Mouse (Mus musculus) layer of hippocampus, postnatal 25 days (tissue): Measurements from ENCODE around the gene Impg1. TPM values are rescaled to one million over a fixed set of nuclear protein-coding genes. Genes with fewer than 3 reads are reported as not detected.

ENCODE experiments used
- DNase-seq, 2 experiments: peaks; one replicate each; pipeline ENCODE4 v3.0.0; 2022; ENCODE audit warnings: mixed read lengths in 2 of 2, low spot score in 1 of 2; ENCODE audit errors: extremely low spot score in 1 of 2
- total RNA-seq, 2 experiments: library from RNA; stranded (reverse); gene quantifications; 2 replicates each; pipeline ENCODE4 v1.2.3; 2021

Gene Impg1
- not detected for total RNA-seq

DNA sequence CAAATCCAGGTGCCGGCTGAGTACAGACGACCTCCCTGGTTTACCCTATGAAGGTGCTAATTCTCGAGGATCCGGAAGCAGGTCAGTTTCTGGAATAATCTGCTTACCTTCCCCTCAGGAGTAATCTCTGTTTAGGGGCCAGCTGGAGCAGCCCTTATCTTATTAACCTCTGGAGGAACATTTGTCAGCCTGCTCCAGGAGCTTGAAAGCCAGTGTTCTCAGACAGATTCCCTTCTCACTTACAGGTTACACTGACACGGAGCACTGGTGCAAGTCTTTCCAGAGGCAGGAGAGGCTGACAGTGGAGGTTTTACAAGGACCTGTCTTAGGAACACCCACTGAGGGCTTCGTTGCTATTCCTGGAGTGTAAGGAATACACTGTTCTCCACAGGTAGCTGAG lies at the start of gene Impg1:
TSS of gene Impg1 (minus strand) at position 101 of the 400 bp plus-strand sequence.
- no peak for DNase-seq

DNA sequence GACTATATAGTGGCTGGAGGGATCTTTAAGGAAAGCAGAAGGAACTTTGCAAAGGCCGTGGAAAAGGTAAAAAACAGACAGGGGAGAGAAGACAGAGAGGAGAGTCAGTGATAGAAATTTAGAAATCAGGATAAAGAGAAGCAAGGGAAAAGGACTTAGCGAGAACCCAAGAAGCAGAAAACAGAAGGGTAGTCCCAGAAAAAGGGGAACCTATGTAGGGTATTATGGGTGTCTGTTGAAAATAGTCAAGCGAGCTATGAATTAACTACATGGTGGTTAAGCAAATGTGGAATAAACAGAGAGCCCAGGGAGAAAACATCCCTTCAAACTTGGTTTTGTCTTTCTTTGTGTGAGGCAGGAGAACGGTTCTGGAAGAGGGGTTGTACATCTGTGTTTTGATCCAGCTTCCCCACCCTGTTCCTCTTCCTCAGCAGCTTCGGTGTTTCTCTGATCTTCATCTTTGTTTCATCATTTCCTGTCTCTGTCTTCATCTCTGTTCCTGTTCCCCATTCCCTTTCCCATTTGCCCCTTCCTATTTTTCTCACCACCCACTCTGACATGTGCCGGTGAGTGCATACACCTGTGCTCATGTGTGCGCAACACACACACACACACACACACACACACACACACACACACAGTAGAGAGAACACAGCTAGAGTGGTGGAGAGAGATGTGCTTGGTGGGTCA lies 44.3 kb upstream of the Impg1 start:
- no peak for DNase-seq

DNA sequence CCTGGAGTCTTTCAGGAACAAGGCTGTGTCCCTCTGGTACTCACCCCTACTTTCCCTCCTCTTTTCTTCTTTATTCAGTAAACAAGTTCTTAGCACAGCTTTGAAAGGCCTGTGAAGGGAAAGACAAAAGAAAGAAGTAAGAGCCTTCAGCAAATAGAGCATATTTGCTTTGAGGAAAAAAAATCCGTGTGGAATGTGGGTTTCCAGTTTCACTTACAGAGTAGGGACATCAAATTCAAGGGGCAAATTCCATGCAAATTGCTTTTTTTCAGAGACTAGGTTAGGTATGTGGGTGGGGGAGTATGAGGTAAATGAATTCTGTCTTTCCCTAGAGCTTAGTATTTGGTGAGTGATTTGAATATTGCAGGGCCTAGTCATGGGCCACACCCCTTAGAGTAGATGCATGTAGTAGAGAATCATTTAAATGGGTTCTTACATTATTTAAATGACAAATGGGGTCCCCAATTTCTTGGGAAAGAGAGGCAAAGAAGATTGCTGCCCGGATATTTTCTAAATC lies 39.3 kb upstream of the Impg1 start:
- no peak for DNase-seq

DNA sequence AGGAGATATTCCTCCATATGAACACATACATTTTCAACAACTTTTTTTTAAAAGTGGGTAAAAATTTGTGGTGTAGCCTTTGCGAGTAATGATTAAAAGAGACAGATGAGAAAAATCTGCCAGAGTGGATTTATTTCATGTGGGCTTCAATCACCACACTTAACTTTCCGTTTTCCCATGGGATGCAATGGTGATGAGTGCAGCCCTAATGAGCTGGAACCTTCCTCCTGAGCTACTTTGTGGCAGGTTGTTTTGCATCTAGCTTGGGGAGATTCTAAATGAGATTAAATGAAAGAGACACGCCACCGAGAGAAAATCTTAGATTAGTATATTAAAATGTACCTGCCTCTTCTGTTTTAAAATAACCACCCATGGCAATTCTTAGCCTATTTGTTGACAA lies 26.3 kb upstream of the Impg1 start:
- DNase-seq = no peak

DNA sequence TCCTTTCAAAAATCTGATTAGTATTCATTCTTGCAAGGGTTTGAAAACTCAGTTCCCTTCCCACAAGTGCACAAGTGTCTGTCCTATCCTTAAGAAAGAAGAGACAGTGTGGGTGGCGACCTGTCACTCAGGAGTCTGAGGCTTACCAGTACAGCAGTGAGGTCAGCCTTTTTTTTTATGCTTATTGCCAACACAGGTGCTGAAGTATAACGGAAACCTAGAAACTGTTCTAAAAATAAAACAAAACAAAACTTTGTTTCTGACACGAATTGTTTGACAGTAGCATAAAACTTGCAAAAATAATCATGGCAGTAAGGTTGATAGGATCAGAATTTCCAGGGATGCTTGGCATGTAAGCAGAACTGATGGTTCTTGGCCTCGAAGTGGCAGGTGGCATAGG lies 4.9 kb downstream of the Impg1 start:
- no peak for DNase-seq

DNA sequence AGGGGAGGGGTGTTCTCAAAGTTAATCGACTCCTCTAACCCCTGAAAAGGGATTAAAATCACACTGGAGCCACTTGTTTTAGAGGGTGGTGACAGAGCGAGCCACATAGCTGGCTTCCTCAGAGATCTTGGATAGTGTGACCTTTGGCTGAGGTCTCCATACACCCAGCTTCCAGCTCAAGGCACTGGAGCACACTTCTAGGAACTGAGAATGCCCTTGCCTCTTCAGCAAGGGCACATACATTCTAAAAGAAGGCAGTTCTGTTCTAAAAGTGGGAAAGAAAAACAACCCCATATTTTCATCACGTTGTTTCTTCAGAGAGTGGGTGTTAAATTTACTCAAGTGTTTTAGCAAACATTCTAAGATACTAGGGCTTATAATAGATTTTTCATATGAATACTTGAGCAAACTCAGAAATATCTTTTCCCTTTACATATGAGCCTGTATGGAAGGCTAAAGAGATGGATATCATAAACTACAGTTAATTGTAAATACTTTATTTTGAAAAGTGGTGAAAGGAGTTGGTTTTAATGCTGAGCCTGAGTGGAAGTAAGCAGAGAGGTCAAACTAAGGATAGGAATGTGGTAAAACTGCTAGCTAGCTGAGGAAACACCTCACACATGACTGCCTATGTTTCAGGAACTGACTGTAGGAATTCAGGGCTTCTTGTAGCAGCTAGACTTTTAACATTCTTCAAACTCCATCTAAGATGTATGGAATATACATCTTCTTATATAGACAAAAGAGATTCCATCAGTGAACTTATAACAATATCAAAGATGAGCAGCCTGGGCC lies 14.6 kb downstream of the Impg1 start:
- DNase-seq = no peak

DNA sequence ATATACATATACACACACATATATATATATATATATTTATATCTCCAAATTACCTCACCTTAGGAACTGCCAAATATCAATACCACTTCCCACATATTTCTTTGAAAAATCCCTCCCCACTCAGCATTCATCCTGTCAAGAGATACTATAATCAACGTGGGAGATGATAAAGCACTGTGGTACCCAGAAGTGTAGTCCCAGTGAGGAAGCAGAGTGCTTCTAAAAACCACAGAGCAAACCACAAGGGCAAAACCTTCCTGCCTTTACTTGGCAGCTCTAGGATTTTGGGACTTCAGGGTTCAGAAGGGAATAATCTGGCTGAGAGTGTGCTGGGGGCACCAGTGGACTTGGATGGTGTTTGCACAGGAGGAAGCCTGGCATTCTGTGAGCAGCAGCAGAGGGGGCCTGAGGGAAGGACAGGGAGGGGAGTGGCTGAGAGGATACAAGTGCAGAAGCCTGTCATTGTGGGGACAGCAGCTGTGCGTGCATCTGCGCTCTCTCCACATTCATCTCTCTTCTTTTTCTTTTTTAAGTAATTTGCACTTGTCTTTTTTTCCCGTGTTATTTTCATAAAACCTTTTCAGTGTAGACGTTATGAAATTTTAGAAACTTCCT lies 24.1 kb downstream of the Impg1 start:
- no peak for DNase-seq

DNA sequence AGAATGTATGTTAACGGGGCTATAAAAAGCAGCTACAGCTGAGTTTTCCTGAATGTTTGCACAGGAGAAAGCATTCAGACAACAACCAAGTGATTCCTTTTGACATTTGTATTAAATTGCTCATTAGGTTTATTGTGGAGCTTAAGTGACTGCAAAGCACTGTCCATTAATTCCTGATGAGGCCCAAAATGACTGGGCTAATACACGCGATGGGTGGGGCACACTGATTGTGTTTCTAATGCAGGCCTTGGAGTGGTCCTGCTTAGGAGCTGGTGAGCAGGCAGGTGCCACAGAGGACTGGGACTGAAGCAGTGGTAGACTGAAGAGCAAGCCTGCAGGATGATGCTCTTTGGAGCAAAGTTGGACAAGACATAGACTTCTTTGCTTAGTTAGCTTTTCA lies 73.9 kb downstream of the Impg1 start:
- DNase-seq = no peak

DNA sequence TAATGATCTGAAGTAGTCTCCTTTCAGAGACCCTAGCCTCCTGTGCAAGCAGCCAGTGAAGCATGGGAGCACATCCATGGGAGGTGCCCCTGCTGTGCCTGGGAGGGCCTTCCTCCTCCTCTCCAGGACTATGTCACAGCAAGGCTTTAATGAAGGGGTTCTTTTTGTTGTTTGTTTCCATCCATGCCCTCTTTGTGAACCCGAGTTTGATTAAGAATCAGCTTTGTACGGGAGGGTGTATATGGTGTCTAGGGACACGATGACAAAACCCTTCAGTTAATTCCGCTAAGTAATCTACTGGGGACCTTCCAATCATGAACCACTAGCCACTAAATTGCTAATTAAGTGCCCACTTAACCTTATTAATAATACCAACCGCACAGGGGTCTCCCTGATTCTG lies 74.3 kb downstream of the Impg1 start:
- DNase-seq = no peak

DNA sequence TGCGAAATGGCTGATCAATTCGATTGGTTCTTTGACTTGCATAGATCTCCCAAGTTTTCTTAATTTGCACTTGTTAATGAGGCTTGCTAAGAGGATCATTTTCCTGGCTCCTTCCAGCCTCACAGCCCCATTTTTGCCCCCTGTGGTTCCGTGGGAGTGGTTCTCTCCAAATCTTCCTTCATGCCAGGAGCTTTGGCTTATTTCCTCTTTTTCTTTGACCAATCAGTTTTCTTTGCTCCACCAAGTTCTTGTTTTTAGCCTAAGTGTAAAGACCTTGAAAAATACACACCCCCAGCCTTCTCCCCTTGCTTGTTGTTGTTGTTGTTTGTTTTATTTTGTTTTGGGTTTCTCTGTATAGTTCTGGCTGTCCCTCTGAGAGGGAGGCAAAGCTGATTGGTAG lies 77.4 kb downstream of the Impg1 start:
- no peak for DNase-seq

DNA sequence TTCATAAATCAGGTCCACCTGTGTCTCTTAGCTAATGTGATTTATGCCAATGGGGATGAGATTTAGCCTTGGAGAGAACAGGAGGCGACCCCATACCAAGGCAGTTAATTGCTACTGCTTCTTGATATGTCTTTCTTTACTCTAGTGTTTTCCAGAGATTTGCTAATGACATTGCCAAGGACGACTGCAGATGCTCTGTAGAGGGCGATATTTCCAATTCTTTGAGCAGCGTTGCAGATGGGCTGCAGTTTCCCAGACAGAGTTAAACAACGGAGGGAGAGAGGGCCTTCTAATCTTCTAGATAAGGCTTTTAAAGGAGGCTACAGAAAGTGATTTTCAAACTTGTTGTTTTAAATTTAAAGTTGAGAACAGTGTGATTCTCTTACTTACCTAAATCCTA lies 78.8 kb downstream of the Impg1 start:
- no peak for DNase-seq

DNA sequence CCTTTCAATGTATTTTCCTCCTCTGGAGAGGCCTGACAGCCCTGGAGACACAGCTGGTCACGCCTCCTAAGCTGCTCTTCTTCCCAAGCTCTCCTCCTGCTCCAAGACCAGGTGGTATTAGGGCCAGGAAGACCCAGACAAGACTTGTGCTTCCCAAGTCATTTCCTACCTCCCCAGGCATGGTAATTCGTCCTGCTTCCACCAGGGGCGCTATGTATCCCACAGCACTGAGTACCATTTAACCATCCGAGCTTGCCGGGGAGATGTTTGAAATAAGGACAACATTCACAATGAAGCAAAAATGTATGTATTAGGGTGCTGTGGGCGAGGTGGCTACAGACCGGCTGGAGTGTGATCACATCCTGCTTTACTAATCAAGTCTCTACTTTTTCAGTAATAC lies 79.3 kb downstream of the Impg1 start:
- peak; percentile 10 to 12 for DNase-seq

DNA sequence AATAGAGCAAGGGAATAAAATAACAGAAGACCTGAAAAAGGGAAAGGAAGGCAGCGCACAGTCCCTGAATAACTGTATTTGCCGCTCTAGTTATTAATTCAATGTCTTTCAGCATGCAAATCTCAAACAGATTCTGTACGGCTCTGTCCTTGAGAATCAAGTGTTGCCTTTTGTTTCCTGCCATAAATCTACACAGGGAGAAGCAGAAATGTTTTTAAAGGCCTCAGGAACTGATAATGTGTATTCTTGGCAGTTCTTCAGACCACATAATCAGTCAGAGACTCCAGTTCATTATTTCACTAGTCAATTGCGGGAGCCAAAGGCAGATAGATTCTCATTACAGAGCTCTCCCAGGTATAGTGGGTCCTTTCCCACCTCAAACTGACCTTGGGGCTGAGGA lies 82.6 kb downstream of the Impg1 start:
- no peak for DNase-seq

DNA sequence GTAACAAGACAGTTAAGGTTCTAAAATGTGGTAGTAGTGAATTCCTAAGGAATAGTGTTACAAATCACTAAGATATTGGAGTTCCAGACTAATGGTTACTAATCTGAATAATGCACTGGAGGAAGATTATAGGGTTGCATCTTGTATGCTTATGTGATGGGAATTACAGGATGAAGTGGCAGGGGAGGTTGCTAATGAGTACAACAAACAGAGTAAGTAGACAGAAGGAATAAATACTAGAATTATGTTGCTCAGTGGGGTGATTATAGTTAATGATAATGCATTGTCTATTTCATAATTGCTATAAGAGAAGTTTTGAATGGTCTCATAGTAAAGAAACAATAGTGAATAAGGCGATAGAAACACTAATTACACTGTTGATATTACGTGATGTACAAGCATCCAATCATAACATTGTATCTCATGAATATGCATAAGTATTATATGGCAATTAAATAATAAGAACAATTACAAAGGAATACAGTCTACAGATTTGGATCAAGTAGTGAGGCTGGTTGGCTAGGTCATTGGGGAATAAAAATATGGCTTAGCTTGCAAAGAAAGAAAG lies 85.1 kb downstream of the Impg1 start:
- no peak for DNase-seq

DNA sequence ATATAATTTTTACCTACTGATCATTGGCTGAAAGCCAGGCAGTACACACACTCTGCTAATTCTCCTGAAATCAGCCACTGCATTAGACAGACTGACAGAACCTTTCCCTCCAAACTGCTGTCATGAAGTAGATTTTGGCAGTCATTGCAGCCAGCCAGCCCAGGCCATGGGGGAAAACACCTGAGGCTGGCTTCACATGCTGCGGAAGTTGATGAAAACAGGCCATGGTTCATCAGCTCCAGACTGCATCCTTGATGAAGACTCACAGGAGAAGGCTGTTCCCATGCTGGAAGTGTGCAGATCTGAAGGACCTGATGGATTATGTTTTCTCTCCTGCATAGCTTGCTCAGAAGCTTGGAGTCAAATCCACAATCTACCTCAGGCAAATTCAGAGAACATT lies 91.2 kb downstream of the Impg1 start:
- DNase-seq = no peak

DNA sequence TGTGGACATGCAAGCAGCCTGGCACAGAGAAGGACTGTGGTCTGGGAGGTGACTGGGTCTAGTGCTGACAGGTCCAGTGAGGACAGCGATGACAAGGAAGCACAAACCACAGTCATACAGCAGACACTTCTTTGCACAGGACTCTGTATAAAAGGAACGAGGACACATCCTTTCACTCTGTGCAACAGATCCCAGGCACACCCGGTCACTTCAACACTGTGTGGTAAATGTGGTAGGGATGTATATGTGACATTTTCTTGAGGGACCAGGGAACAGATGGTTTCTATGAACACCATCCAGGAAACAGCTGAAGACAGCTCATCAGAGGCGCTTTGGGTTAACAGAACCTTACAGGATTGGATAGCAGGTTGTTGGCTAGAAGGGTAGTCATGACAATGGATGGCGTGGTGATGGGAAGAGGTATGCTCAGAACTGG lies 92.0 kb downstream of the Impg1 start:
- no peak for DNase-seq

DNA sequence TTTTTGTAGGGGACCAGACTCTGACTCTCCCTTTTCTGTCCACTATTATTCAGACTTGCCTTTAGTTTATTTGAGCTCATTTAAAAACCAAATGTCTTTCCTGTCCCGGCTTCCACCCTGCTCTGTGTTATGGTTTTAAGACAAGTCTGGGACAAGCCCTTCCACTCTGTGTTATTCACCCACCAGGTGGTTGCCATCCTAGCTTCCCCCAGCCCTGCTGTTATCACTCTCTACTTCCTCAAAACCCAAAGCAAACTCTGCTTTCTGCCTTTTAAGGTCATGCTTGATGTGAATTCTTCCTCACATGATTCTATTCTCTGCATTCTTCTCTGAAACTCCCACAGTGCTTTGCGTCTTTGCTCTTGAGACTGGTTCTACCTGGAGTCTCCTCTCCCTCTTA lies 96.6 kb downstream of the Impg1 start:
- no peak for DNase-seq

DNA sequence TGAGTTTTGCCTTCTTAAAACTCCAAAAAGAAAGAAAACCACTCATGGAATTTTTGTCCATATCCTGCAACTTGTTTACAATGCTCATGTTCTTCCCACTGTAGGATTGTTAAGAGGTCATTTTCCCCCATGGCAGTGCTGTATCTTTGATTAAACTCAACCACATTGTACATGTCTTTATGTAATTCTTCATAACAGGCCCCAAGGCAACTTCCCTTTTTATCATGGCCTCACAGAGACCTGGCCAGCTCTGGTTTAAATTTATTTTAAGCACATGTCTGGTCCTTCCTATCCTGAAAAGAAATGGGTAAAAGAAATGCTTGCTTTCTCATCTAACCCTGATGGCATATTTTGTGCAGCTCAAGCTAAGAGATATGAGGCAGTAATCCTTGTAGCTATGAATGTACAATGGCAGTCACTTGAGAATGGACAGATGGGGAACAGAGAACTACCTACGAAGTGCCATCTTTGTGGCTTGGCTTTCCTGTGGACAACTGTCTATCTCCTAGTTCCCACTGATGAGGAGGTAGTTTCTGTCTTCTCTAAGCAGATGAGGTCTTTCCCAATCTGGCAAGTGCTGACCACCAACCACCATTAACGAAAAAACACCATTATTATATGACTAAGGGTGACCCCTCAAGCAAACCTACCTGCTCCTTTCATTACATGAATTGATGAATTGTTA lies 97.6 kb downstream of the Impg1 start:
- no peak for DNase-seq

DNA sequence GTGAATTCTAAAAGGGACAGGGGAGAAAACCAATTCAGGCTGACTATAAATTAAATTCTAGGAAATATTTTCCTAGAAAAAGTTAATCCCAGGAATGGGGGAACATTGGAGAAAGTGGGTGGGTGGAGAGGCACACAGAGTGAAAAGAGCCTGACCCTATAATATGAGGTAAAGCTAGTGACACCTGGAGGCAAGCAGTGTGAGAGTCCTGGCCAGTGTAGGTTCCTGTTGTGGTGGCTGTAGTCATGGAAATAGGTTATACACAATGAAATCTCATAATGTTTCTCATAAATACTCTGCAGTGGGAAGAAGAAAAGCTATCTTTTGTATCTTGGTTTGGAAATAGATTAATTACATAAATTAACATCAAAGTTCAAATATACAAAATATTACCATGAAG lies 105.2 kb downstream of the Impg1 start:
- DNase-seq = no peak

DNA sequence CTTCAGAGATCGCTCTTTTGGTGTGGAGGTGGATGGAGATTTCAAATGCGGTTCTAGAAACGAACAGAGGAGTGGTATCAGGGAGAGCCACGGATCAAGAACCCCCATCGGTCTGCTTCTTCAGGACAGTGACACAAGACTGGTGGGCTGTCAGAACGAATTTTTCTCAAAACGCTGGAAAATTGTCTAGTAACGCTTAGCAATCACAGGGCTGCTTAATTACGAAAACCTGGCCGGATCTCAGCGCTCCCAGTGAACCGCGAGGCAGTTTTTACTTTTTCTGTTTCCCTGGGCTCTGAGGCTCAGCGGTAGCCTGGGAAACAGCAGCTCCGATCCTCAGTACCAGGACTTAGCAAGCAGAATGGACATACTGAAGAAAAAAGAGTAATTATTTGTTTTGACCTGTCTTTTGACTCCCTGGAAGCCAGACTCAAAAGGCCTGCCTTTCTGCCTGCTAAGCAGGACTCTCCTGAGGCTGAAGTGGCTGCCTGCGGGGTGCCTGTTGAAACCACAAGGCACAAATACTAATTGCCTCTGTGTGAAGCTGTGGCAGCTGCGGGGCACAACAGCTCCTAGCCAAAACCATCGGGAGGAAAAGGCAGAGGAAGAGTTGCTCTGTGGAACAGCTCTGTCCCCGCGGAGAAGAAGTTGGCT lies 113.5 kb downstream of the Impg1 start:
- DNase-seq = no peak
